8 mouse cellular contexts compared by ENCODE assay signal in genomic region chr3:95228894-95229780, GRCm38 (mm10). TPM values are rescaled to one million over a fixed set of nuclear protein-coding genes. Genes with fewer than 3 reads are reported as not detected.
DNase-seq lines count a peak whose midpoint lies in the region; ATAC-seq and TF ChIP-seq lines count a peak whose summit lies in the region.

No protein-coding gene starts in this region.

- H3K9me3 ChIP-seq in heart, embryonic 10.5 days = no peaks in the 10 kb centered on the region
- H3K9me3 ChIP-seq in kidney, embryonic 15.5 days (replicated peaks) = no peaks in the 10 kb centered on the region
- no peaks in the 10 kb centered on the region for H3K9me3 ChIP-seq in liver, embryonic 11.5 days (ENCODE audit: control insufficient read depth, low read length)
- H3K9me3 ChIP-seq in neural tube, embryonic 11.5 days (ENCODE audit: control insufficient read depth, low read length) = no peaks in the 10 kb centered on the region

- H3K27ac ChIP-seq in heart, embryonic 10.5 days = peak overlapping the region; percentile 96
- H3K27ac ChIP-seq in kidney, embryonic 15.5 days = peak overlapping the region; percentile 94
- peak overlapping the region; percentile 98 for H3K27ac ChIP-seq in liver, embryonic 11.5 days (ENCODE audit: low read depth, low read length)
- H3K27ac ChIP-seq in neural tube, embryonic 11.5 days (ENCODE audit: low read depth, low read length) = peak overlapping the region; percentile 94
- H3K27ac ChIP-seq in thymus, adult 2 months (ENCODE audit: control insufficient read depth, insufficient read depth, low read length) = peak overlapping the region; percentile 89

- peak; percentile 55 to 64 for DNase-seq in left cerebral cortex, adult 18-20 months (ENCODE audit: low spot score in 2 of 2)
- no peak for DNase-seq in left cerebral cortex, adult 11 months (ENCODE audit: low spot score)
- peak; percentile 81 to 82 for DNase-seq in cerebellum, postnatal 10 days
- DNase-seq in heart, embryonic 10.5 days (ENCODE audit: low spot score) = no peak
- DNase-seq in liver, embryonic 11.5 days (ENCODE audit: low spot score) = peak; percentile 60
- DNase-seq in neural tube, embryonic 11.5 days (ENCODE audit: low spot score) = peak; percentile 51
- DNase-seq in thymus, adult 2 months = peak; percentile 53

- no peak for TF ChIP-seq POLR2A in thymus, adult 2 months (IDR thresholded peaks at IDR 0.05; ENCODE audit: control insufficient read depth, extremely low read depth, insufficient read depth, low read length, poor library complexity)

- H3K4me3 ChIP-seq in heart, embryonic 10.5 days = peak overlapping the region; percentile 80
- peak overlapping the region; percentile 74 for H3K4me3 ChIP-seq in kidney, embryonic 15.5 days (replicated peaks)
- peak overlapping the region; percentile 87 for H3K4me3 ChIP-seq in liver, embryonic 11.5 days (ENCODE audit: low read depth, low read length)
- peak overlapping the region; percentile 68 for H3K4me3 ChIP-seq in neural tube, embryonic 11.5 days (ENCODE audit: low read depth, low read length)
- peak overlapping the region; percentile 72 for H3K4me3 ChIP-seq in thymus, adult 2 months (ENCODE audit: control insufficient read depth, insufficient read depth, low read length)

- TF ChIP-seq CTCF in thymus, adult 2 months (IDR thresholded peaks at IDR 0.05; ENCODE audit: borderline replicate concordance, control insufficient read depth, extremely low read depth, insufficient read depth, low read length, poor library complexity) = no peak

- under 1% methylated on average over 43 of the region's 43 CpGs for WGBS in heart, embryonic 10.5 days
- WGBS in kidney, embryonic 15.5 days = under 1% methylated on average over 43 of the region's 43 CpGs
- under 1% methylated on average over 43 of the region's 43 CpGs for WGBS in liver, embryonic 11.5 days
- whole genome bisulfite sequencing in neural tube, embryonic 11.5 days = under 1% methylated on average over 43 of the region's 43 CpGs
- WGBS in thymus, adult 2 months = under 1% methylated on average over 43 of the region's 43 CpGs

- peak overlapping the region; percentile 90 for H3K9ac ChIP-seq in kidney, embryonic 15.5 days
- H3K9ac ChIP-seq in liver, embryonic 11.5 days (ENCODE audit: low read depth, low read length) = peak overlapping the region; percentile 97
- H3K9ac ChIP-seq in neural tube, embryonic 11.5 days (ENCODE audit: low read length) = peak overlapping the region; percentile 76

- peaks cover 46% of the 10 kb centered on the region for H3K36me3 ChIP-seq in heart, embryonic 10.5 days
- H3K36me3 ChIP-seq in kidney, embryonic 15.5 days = peaks cover 49% of the 10 kb centered on the region
- H3K36me3 ChIP-seq in liver, embryonic 11.5 days (ENCODE audit: control insufficient read depth, insufficient read depth, low read length) = peaks cover 31% of the 10 kb centered on the region
- H3K36me3 ChIP-seq in neural tube, embryonic 11.5 days (ENCODE audit: control insufficient read depth, insufficient read depth, low read length) = peaks cover 17% of the 10 kb centered on the region
- H3K36me3 ChIP-seq in thymus, adult 2 months (ENCODE audit: control insufficient read depth, insufficient read depth, low read length) = peaks cover 25% of the 10 kb centered on the region

- H3K4me2 ChIP-seq in kidney, embryonic 15.5 days = peak overlapping the region; percentile 64
- H3K4me2 ChIP-seq in liver, embryonic 11.5 days = peak overlapping the region; percentile 98
- peak overlapping the region; percentile 81 for H3K4me2 ChIP-seq in neural tube, embryonic 11.5 days (ENCODE audit: low read depth)

- H3K4me1 ChIP-seq in heart, embryonic 10.5 days = peaks cover 49% of the 10 kb centered on the region
- H3K4me1 ChIP-seq in kidney, embryonic 15.5 days = peaks cover 61% of the 10 kb centered on the region
- H3K4me1 ChIP-seq in liver, embryonic 11.5 days (replicated peaks; ENCODE audit: control insufficient read depth, insufficient read depth, low read length) = peaks cover 32% of the 10 kb centered on the region
- peaks cover 24% of the 10 kb centered on the region for H3K4me1 ChIP-seq in neural tube, embryonic 11.5 days (ENCODE audit: control insufficient read depth, insufficient read depth, low read length)
- peaks cover 28% of the 10 kb centered on the region for H3K4me1 ChIP-seq in thymus, adult 2 months (replicated peaks; ENCODE audit: control insufficient read depth, insufficient read depth, low read length)

- ATAC-seq in kidney, embryonic 15.5 days (replicated peaks; ENCODE audit: low FRiP score) = no peak; the same call in none of the 2 replicates
- peak; percentile 24; the same call in 1 of the 2 replicates for ATAC-seq in liver, embryonic 11.5 days (replicated peaks; ENCODE audit: low FRiP score)
- no peak; the same call in 1 of the 2 replicates for ATAC-seq in neural tube, embryonic 11.5 days (ENCODE audit: insufficient read depth, low FRiP score, low TSS enrichment)

- H3K27me3 ChIP-seq in heart, embryonic 10.5 days (ENCODE audit: insufficient read depth, poor library complexity, severe bottlenecking) = no peaks in the 10 kb centered on the region
- no peaks in the 10 kb centered on the region for H3K27me3 ChIP-seq in kidney, embryonic 15.5 days
- H3K27me3 ChIP-seq in liver, embryonic 11.5 days (replicated peaks; ENCODE audit: control insufficient read depth, insufficient read depth, low read length) = no peaks in the 10 kb centered on the region
- no peaks in the 10 kb centered on the region for H3K27me3 ChIP-seq in neural tube, embryonic 11.5 days (ENCODE audit: control insufficient read depth, insufficient read depth, low read length)
- H3K27me3 ChIP-seq in thymus, adult 2 months (ENCODE audit: control insufficient read depth, insufficient read depth, low read length) = no peaks in the 10 kb centered on the region

RNA-seq across cellular contexts. Expression of gene Cdc42se1, which starts 0.6 kb away (rescaled TPM):
- 10 to 100 TPM; 57.0 to 60.1 TPM for total RNA-seq in left cerebral cortex, adult 18-20 months (2021)
- 59.8 and 74.9 TPM in 2 replicates for polyA plus RNA-seq in heart, embryonic 10.5 days (2016; fragmentation: Nextera tagmentation; extraction: Ambion mirVana)
- polyA plus RNA-seq in kidney, embryonic 15.5 days (2015; fragmentation: Nextera tagmentation; extraction: Ambion mirVana) = 87.4 and 92.0 TPM in 2 replicates
- polyA plus RNA-seq in liver, embryonic 11.5 days (2014; fragmentation: Nextera tagmentation; extraction: Ambion mirVana) = 93.6 and 102 TPM in 2 replicates
- polyA plus RNA-seq in neural tube, embryonic 11.5 days (2014; fragmentation: Nextera tagmentation; extraction: Ambion mirVana) = 104 and 109 TPM in 2 replicates
- polyA plus RNA-seq in thymus, adult 2 months (2012; rRNA removed) = 137 and 156 TPM in 2 replicates

RNA-seq across cellular contexts. Expression of gene Mllt11, which starts 2.8 kb away (rescaled TPM):
- 100 to 1,000 TPM; 265 to 266 TPM for total RNA-seq in left cerebral cortex, adult 18-20 months (2021)
- polyA plus RNA-seq in heart, embryonic 10.5 days (2016; fragmentation: Nextera tagmentation; extraction: Ambion mirVana) = 10.7 and 11.1 TPM in 2 replicates
- polyA plus RNA-seq in kidney, embryonic 15.5 days (2015; fragmentation: Nextera tagmentation; extraction: Ambion mirVana) = 12.9 and 16.0 TPM in 2 replicates
- polyA plus RNA-seq in liver, embryonic 11.5 days (2014; fragmentation: Nextera tagmentation; extraction: Ambion mirVana) = 8.6 and 8.7 TPM in 2 replicates
- polyA plus RNA-seq in neural tube, embryonic 11.5 days (2014; fragmentation: Nextera tagmentation; extraction: Ambion mirVana) = 173 and 176 TPM in 2 replicates
- 53.0 and 66.1 TPM in 2 replicates for polyA plus RNA-seq in thymus, adult 2 months (2012; rRNA removed)

RNA-seq across cellular contexts. Expression of gene Gabpb2, which starts 11.4 kb away (rescaled TPM):
- 10 to 100 TPM in 1 of 2 experiments, 1 to 10 TPM in 1; 9.6 to 10.4 TPM for total RNA-seq in left cerebral cortex, adult 18-20 months (2021)
- polyA plus RNA-seq in heart, embryonic 10.5 days (2016; fragmentation: Nextera tagmentation; extraction: Ambion mirVana) = 8.7 and 8.8 TPM in 2 replicates
- polyA plus RNA-seq in kidney, embryonic 15.5 days (2015; fragmentation: Nextera tagmentation; extraction: Ambion mirVana) = 10.0 and 10.6 TPM in 2 replicates
- polyA plus RNA-seq in liver, embryonic 11.5 days (2014; fragmentation: Nextera tagmentation; extraction: Ambion mirVana) = 9.1 and 9.3 TPM in 2 replicates
- polyA plus RNA-seq in neural tube, embryonic 11.5 days (2014; fragmentation: Nextera tagmentation; extraction: Ambion mirVana) = 4.7 and 4.8 TPM in 2 replicates
- polyA plus RNA-seq in thymus, adult 2 months (2012; rRNA removed) = 39.7 and 41.7 TPM in 2 replicates

RNA-seq across cellular contexts. Expression of gene Gm128, which starts 12.3 kb away (rescaled TPM):
- under 1 TPM in 1 of 2 experiments, not detected in 1; 0.37 TPM for total RNA-seq in left cerebral cortex, adult 18-20 months (2021)
- polyA plus RNA-seq in heart, embryonic 10.5 days (2016; fragmentation: Nextera tagmentation; extraction: Ambion mirVana) = 0.69 and 0.97 TPM in 2 replicates
- 0.50 and 0.53 TPM in 2 replicates for polyA plus RNA-seq in kidney, embryonic 15.5 days (2015; fragmentation: Nextera tagmentation; extraction: Ambion mirVana)
- polyA plus RNA-seq in liver, embryonic 11.5 days (2014; fragmentation: Nextera tagmentation; extraction: Ambion mirVana) = 0.95 and 1.0 TPM in 2 replicates
- polyA plus RNA-seq in neural tube, embryonic 11.5 days (2014; fragmentation: Nextera tagmentation; extraction: Ambion mirVana) = 0.33 TPM in 1 of 2 replicates, not detected in the other
- 0.30 and 0.33 TPM in 2 replicates for polyA plus RNA-seq in thymus, adult 2 months (2012; rRNA removed)

RNA-seq across cellular contexts. Expression of gene Bnipl, which starts 21.9 kb away (rescaled TPM):
- total RNA-seq in left cerebral cortex, adult 18-20 months (2021) = under 1 TPM in 1 of 2 experiments, not detected in 1; 0.63 TPM
- 0.22 and 0.43 TPM in 2 replicates for polyA plus RNA-seq in heart, embryonic 10.5 days (2016; fragmentation: Nextera tagmentation; extraction: Ambion mirVana)
- 1.2 and 1.4 TPM in 2 replicates for polyA plus RNA-seq in kidney, embryonic 15.5 days (2015; fragmentation: Nextera tagmentation; extraction: Ambion mirVana)
- 0.08 and 0.25 TPM in 2 replicates for polyA plus RNA-seq in liver, embryonic 11.5 days (2014; fragmentation: Nextera tagmentation; extraction: Ambion mirVana)
- 0.31 and 0.54 TPM in 2 replicates for polyA plus RNA-seq in neural tube, embryonic 11.5 days (2014; fragmentation: Nextera tagmentation; extraction: Ambion mirVana)
- polyA plus RNA-seq in thymus, adult 2 months (2012; rRNA removed) = 1.3 and 1.6 TPM in 2 replicates

Comparison
In these comparisons a context has a peak if more than half of its experiments do, and no peak if none do; other contexts are left out.
1. DNase-seq: peak in left cerebral cortex, adult 18-20 months (2 of 2), cerebellum, postnatal 10 days (2 of 2), liver, embryonic 11.5 days (single experiment), neural tube, embryonic 11.5 days (single experiment) and thymus, adult 2 months (single experiment); none in left cerebral cortex, adult 11 months (single experiment) and heart, embryonic 10.5 days (single experiment).
2. Peak in every context shown above with its lines, with median percentiles within 50 percentile points of each other: H3K27ac ChIP-seq, H3K4me3 ChIP-seq, H3K4me2 ChIP-seq and H3K9ac ChIP-seq.